Mouse (Mus musculus) midbrain, embryonic 15.5 days (tissue): ENCODE measurements at regions not wholly inside any gene's neighbourhood (a gene's known extent, or its start where the extent isn't known, plus 50 kb on each side); places are given as distances from the start of the nearest gene placed in this dataset.
A peak's percentile ranks its signal among the peaks of the same experiment; 100 is the strongest.

Experiments used
- ATAC-seq: fragments of 200-750 bp; cut with Nextera tagmentation; replicated peaks from 2 replicates; pipeline ENCODE4 v1.8.0; 2017; ENCODE audit warnings: moderate TSS enrichment
- H3K27ac ChIP-seq: fragments of 300-500 bp; sonication (generic); 2 replicates; pipeline ENCODE4 v1.5.1; 2015; ENCODE audit warnings: mild to moderate bottlenecking, inconsistent platforms
- H3K27me3 ChIP-seq: fragments of 300-500 bp; sonication (generic); replicated peaks from 2 replicates; pipeline ENCODE4 v1.6.1; 2015; ENCODE audit warnings: inconsistent platforms
- H3K36me3 ChIP-seq: fragments of 300-500 bp; sonication (generic); replicated peaks from 2 replicates; pipeline ENCODE4 v1.6.1; 2015; ENCODE audit warnings: inconsistent platforms
- H3K4me1 ChIP-seq: fragments of 300-500 bp; sonication (generic); 2 replicates; pipeline ENCODE4 v1.6.1; 2015; ENCODE audit warnings: inconsistent platforms
- H3K4me2 ChIP-seq: fragments of 300-500 bp; sonication (generic); 2 replicates; pipeline ENCODE4 v1.6.1; 2015; ENCODE audit warnings: inconsistent platforms, mild to moderate bottlenecking, moderate library complexity
- H3K4me3 ChIP-seq: fragments of 300-500 bp; sonication (generic); 2 replicates; pipeline ENCODE4 v1.5.1; 2015; ENCODE audit warnings: mild to moderate bottlenecking, inconsistent platforms
- H3K9ac ChIP-seq: fragments of 300-500 bp; sonication (generic); 2 replicates; pipeline ENCODE4 v1.6.1; 2015; ENCODE audit warnings: mild to moderate bottlenecking, inconsistent platforms
- H3K9me3 ChIP-seq: fragments of 300-500 bp; sonication (generic); 2 replicates; pipeline ENCODE4 v1.6.1; 2016; ENCODE audit warnings: inconsistent platforms
- WGBS: fragments of 180-500 bp; shearing (Covaris S2); methylation state at CpG from one replicate; pipeline ENCODE4 v1.1.7; 2015; ENCODE audit warnings: mixed read lengths; 5-methylcytosine and 5-hydroxymethylcytosine counted together

GRCm38 (mm10) chr1:126993061-126993640, 162.6 kb upstream of the Nckap5 start:
- Histone ChIP-seq H3K4me2 (no peak overlapping the region), H3K27ac (no peak overlapping the region), H3K9ac (no peak overlapping the region), H3K27me3 (no peaks in the 10 kb centered on the region; the same call in 1 of the 2 replicates), H3K4me3 (no peak overlapping the region), H3K36me3 (no peaks in the 10 kb centered on the region), H3K9me3 (no peaks in the 10 kb centered on the region), H3K4me1 (no peaks in the 10 kb centered on the region)
- ATAC-seq: peak; percentile 65
- 63% methylated on average over 1 of the region's 1 CpGs for WGBS

GRCm38 (mm10) chr1:126992441-126992840, 161.8 kb upstream of the Nckap5 start:
- H3K27ac ChIP-seq: no peak overlapping the region
- H3K4me3 ChIP-seq: no peak overlapping the region
- ATAC-seq: peak; percentile 53; the same call in 1 of the 2 replicates
- no peaks in the 10 kb centered on the region; the same call in 1 of the 2 replicates for H3K27me3 ChIP-seq
- WGBS: 58% methylated on average over 4 of the region's 4 CpGs
- no peaks in the 10 kb centered on the region for H3K9me3 ChIP-seq
- H3K4me2 ChIP-seq: no peak overlapping the region
- H3K9ac ChIP-seq: no peak overlapping the region
- H3K36me3 ChIP-seq: no peaks in the 10 kb centered on the region
- no peaks in the 10 kb centered on the region for H3K4me1 ChIP-seq

GRCm38 (mm10) chr1:126982805-126983204, 152.2 kb upstream of the Nckap5 start:
- Histone ChIP-seq H3K4me3 (no peak overlapping the region), H3K27ac (no peak overlapping the region), H3K4me2 (no peak overlapping the region), H3K9ac (no peak overlapping the region), H3K36me3 (no peaks in the 10 kb centered on the region), H3K27me3 (no peaks in the 10 kb centered on the region), H3K4me1 (no peaks in the 10 kb centered on the region), H3K9me3 (no peaks in the 10 kb centered on the region)
- no peak for ATAC-seq
- WGBS: 64% methylated on average over 5 of the region's 5 CpGs

GRCm38 (mm10) chr1:126980311-126980710, 149.7 kb upstream of the Nckap5 start:
- Histone ChIP-seq H3K4me1 (no peaks in the 10 kb centered on the region), H3K4me3 (no peak overlapping the region), H3K4me2 (no peak overlapping the region), H3K9ac (no peak overlapping the region), H3K27ac (no peak overlapping the region), H3K36me3 (no peaks in the 10 kb centered on the region), H3K9me3 (no peaks in the 10 kb centered on the region), H3K27me3 (no peaks in the 10 kb centered on the region)
- WGBS: 94% methylated on average over 14 of the region's 14 CpGs
- no peak for ATAC-seq

GRCm38 (mm10) chr1:126973871-126974270, 143.3 kb upstream of the Nckap5 start:
- 96% methylated on average over 1 of the region's 1 CpGs for whole genome bisulfite sequencing
- Histone ChIP-seq H3K4me1 (no peaks in the 10 kb centered on the region), H3K4me2 (no peak overlapping the region), H3K9ac (no peak overlapping the region), H3K9me3 (no peaks in the 10 kb centered on the region), H3K36me3 (no peaks in the 10 kb centered on the region), H3K27ac (no peak overlapping the region), H3K27me3 (no peaks in the 10 kb centered on the region), H3K4me3 (no peak overlapping the region)
- no peak for ATAC-seq

GRCm38 (mm10) chr1:126971777-126972421, 141.3 kb upstream of the Nckap5 start:
- Histone ChIP-seq H3K27me3 (no peaks in the 10 kb centered on the region), H3K9me3 (no peaks in the 10 kb centered on the region), H3K4me2 (no peak overlapping the region), H3K36me3 (no peaks in the 10 kb centered on the region), H3K4me3 (no peak overlapping the region), H3K9ac (no peak overlapping the region), H3K27ac (no peak overlapping the region), H3K4me1 (no peaks in the 10 kb centered on the region)
- 65% methylated on average over 10 of the region's 10 CpGs for WGBS
- no peak for ATAC-seq

GRCm38 (mm10) chr1:126971118-126971517, 140.5 kb upstream of the Nckap5 start:
- Histone ChIP-seq H3K9ac (no peak overlapping the region), H3K36me3 (no peaks in the 10 kb centered on the region), H3K4me3 (no peak overlapping the region), H3K9me3 (no peaks in the 10 kb centered on the region), H3K27ac (no peak overlapping the region), H3K4me1 (no peaks in the 10 kb centered on the region), H3K27me3 (no peaks in the 10 kb centered on the region), H3K4me2 (no peak overlapping the region)
- WGBS: 82% methylated on average over 1 of the region's 1 CpGs
- ATAC-seq: no peak

- Histone ChIP-seq H3K4me1 (no peaks in the 10 kb centered on the region), H3K4me2 (no peak overlapping the region), H3K9ac (no peak overlapping the region), H3K27me3 (no peaks in the 10 kb centered on the region), H3K4me3 (no peak overlapping the region), H3K9me3 (no peaks in the 10 kb centered on the region), H3K27ac (no peak overlapping the region), H3K36me3 (no peaks in the 10 kb centered on the region)
- no peak for ATAC-seq
These were observed 135.8 kb upstream of the Nckap5 start for GRCm38 (mm10) chr1:126966394-126966793.

- Histone ChIP-seq H3K4me2 (peak overlapping the region; percentile 12; the same call in 1 of the 2 replicates), H3K9me3 (no peaks in the 10 kb centered on the region), H3K27me3 (no peaks in the 10 kb centered on the region), H3K36me3 (no peaks in the 10 kb centered on the region), H3K27ac (peak overlapping the region; percentile 70), H3K4me3 (no peak overlapping the region), H3K4me1 (peaks cover 17% of the 10 kb centered on the region), H3K9ac (no peak overlapping the region)
- peak; percentile 91 for ATAC-seq
- WGBS: 60% methylated on average over 12 of the region's 12 CpGs
These were observed 125.5 kb upstream of the Nckap5 start for GRCm38 (mm10) chr1:126955839-126956720.

- ATAC-seq: no peak
- WGBS: 94% methylated on average over 1 of the region's 1 CpGs
These were observed 117.3 kb upstream of the Nckap5 start for GRCm38 (mm10) chr1:126947860-126948259.

GRCm38 (mm10) chr1:126932658-126933057, 102.1 kb upstream of the Nckap5 start:
- Histone ChIP-seq H3K27me3 (no peaks in the 10 kb centered on the region), H3K4me2 (no peak overlapping the region), H3K4me1 (peaks cover 17% of the 10 kb centered on the region; the same call in 1 of the 2 replicates), H3K27ac (no peak overlapping the region), H3K9ac (no peak overlapping the region), H3K9me3 (no peaks in the 10 kb centered on the region), H3K4me3 (no peak overlapping the region), H3K36me3 (no peaks in the 10 kb centered on the region)
- 62% methylated on average over 4 of the region's 4 CpGs for WGBS
- no peak for ATAC-seq

More at GRCm38 (mm10) chr1:126947860-126948259, 117.3 kb upstream of the Nckap5 start:
- no peak overlapping the region for H3K27ac ChIP-seq
- peaks cover 3% of the 10 kb centered on the region; the same call in 1 of the 2 replicates for H3K4me1 ChIP-seq
- no peaks in the 10 kb centered on the region for H3K9me3 ChIP-seq
- H3K4me3 ChIP-seq: no peak overlapping the region
- no peaks in the 10 kb centered on the region for H3K36me3 ChIP-seq
- no peak overlapping the region for H3K4me2 ChIP-seq
- H3K27me3 ChIP-seq: no peaks in the 10 kb centered on the region
- H3K9ac ChIP-seq: no peak overlapping the region

GRCm38 (mm10) chr1:126931754-126932153, 101.2 kb upstream of the Nckap5 start:
- no peaks in the 10 kb centered on the region for H3K9me3 ChIP-seq
- peaks cover 17% of the 10 kb centered on the region; the same call in 1 of the 2 replicates for H3K4me1 ChIP-seq
- no peak overlapping the region for H3K9ac ChIP-seq
- no peak overlapping the region for H3K4me2 ChIP-seq
- no peaks in the 10 kb centered on the region for H3K27me3 ChIP-seq
- 0 out of 2 replicates have a peak overlapping the region, but pooled peaks have one; percentile 29 for H3K27ac ChIP-seq
- peak; percentile 66 for ATAC-seq
- H3K4me3 ChIP-seq: no peak overlapping the region
- WGBS: 2% methylated on average over 6 of the region's 6 CpGs
- H3K36me3 ChIP-seq: no peaks in the 10 kb centered on the region
